Mouse (Mus musculus): ENCODE measurements around the gene Fitm2. TPM values are rescaled to one million over a fixed set of nuclear protein-coding genes. Genes with fewer than 3 reads are reported as not detected.
"Not testable (repeated sequence)": the region's sequence is repeated elsewhere in the genome, so short reads cannot be mapped to it uniquely, and the experiment has no call there.

The Fitm2 gene
- total RNA-seq, 1 experiment from 2014 or later: 82.3 TPM

GRCm38 (mm10) chr2:163463251-163463769, 9.1 kb downstream of the Fitm2 start:
- no peak for DNase-seq

- DNase-seq: no peak
These were observed 9.6 kb downstream of the Fitm2 start for GRCm38 (mm10) chr2:163462801-163463200.

DNA sequence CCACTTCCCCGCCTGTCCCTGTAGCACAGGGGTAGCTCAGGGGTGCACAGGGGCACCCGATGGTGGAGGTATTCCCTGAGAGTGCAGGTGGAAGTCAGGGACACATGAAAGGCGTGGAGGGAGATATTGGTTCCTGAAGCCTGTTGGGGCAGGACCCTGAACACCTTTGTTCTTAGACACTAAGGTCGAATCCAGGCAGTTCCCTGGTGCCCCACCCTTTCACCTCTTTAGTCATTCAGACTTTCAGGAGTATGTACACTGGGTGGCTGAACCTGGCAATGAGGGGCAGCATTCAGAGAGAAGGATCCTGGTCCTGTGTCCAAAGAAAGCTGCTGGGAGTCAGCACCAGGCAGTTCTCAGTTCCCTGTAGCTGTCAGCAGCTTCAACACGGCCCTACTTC, 10.0 kb downstream of the Fitm2 start:
- no peak for DNase-seq

DNA sequence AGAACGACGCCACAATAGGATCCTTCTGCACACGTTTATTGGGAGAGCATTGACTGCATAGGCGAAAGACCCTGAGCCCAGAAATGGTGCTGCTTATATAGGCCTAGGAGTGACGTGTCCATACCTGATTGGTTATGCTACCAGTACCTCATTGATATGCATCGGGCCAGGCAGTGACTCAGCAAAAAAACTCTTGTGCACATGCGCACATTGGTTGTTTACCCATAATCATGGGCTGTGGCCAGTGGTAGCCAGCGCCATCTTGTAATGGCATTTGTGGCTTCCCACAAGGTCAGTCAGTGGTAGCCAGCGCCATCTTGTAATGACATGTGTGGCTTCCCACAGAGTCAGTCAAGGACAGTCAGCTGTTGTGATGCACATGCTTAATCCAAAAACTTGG, 11.1 kb downstream of the Fitm2 start:
- DNase-seq: not testable (repeated sequence)

DNA sequence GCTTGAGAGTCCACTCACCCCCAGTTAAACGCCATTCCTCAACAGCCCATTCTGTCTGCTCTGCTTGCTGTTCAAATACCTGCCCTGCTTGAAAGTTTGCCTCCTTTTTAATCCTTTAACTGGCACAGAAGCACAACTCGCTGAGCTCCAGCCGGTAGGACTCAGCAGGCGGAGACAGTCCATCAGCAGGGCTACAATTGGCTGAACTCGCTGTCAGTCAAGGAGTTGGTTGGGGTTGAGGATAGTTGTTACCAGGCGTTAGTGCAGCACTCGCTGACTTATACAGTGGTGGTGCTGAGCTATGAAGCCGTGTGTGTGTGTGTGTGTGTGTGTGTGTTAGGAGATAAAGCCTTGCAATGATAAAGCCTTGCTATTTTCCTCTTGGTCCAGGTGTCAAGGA, 11.8 kb downstream of the Fitm2 start:
- DNase-seq: no peak

- DNase-seq: no peak
These were observed 13.0 kb downstream of the Fitm2 start for GRCm38 (mm10) chr2:163459380-163459779.

- no peak for DNase-seq
These were observed 13.7 kb downstream of the Fitm2 start for GRCm38 (mm10) chr2:163458539-163459265.

- DNase-seq: no peak
These were observed 19.1 kb downstream of the Fitm2 start for GRCm38 (mm10) chr2:163453378-163453777.

- no peak for DNase-seq
These were observed 19.7 kb downstream of the Fitm2 start for GRCm38 (mm10) chr2:163452738-163453137.

- DNase-seq: no peak
These were observed 21.6 kb downstream of the Fitm2 start for GRCm38 (mm10) chr2:163450668-163451295.

- DNase-seq: no peak
These were observed 23.2 kb downstream of the Fitm2 start for GRCm38 (mm10) chr2:163449276-163449675.

GRCm38 (mm10) chr2:163447375-163447774, 25.1 kb downstream of the Fitm2 start:
- DNase-seq: no peak

DNA sequence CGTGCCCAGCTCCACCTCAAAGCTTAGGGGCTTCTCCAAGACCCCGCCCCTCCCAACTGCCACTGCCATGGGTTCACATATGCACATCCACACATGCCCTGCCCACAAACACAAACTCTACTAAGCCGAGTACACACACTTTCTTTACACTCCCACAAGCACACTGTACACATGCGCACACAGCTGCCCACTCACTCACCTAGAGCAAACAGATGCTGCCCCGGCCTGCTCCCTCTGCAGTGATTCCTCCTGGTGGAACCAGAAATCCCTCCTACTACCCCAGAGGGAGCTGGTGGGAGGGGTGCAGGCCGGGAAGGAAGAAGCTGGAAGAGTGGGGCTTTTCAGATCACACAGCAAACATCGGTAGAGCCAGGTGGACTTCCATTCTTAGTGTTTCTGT, 28.4 kb downstream of the Fitm2 start:
- no peak for DNase-seq

DNA sequence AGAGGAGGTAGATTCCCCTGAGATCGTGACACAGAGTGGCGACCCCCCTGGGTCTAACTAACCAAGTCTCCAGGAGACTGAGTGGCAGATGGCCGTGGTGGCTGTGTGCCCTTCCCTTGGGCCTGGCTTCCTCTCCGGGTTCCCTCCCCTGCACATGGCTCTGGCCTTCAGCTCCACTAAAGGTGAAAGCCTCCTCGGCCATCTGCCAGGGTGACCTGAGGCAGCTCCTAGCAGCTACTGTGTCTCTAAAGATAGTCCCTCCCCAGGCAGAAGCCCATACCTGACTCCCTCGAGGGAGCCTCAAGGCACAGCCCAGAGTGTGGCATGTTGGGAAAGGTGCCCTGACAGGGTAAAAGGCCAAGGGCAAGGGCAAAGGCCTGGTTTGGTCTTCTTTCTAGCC, 28.9 kb downstream of the Fitm2 start:
- DNase-seq: peak; percentile 42

DNA sequence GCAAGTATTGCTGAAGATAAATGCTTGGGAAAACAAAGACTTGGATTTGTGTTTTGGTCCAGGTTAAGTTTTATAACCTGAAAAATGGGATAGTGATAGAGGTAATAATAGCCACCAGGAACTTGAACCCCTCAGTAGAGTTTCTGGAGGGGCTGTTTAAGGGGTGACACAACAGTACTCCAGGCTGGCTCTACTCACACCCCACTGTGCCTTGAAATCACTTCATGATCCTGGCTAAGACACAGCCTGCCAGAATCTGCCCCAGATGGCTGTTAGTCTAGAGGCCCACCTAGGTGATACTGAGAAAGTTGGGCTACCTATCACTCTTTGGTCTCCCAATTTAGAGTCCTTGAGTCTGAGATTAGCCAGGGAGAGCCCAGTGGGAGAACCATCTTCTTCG, 32.9 kb downstream of the Fitm2 start:
- no peak for DNase-seq

GRCm38 (mm10) chr2:163438619-163439451, 33.6 kb downstream of the Fitm2 start:
- peak; percentile 78 for DNase-seq

- DNase-seq: peak; percentile 80
These were observed 34.2 kb downstream of the Fitm2 start, which contains the start of gene Gdap1l1 for GRCm38 (mm10) chr2:163438246-163438618. Gene Gdap1l1, plus strand, starts transcription at chr2:163438476.

- DNase-seq: no peak
These were observed 34.6 kb downstream of the Fitm2 start for GRCm38 (mm10) chr2:163437800-163438199.

GRCm38 (mm10) chr2:163433971-163434370, 38.5 kb downstream of the Fitm2 start:
- DNase-seq: no peak

- DNase-seq: no peak
These were observed 41.1 kb downstream of the Fitm2 start for GRCm38 (mm10) chr2:163431289-163431688.

GRCm38 (mm10) chr2:163428346-163429011, 44.0 kb downstream of the Fitm2 start:
- DNase-seq: no peak

DNA sequence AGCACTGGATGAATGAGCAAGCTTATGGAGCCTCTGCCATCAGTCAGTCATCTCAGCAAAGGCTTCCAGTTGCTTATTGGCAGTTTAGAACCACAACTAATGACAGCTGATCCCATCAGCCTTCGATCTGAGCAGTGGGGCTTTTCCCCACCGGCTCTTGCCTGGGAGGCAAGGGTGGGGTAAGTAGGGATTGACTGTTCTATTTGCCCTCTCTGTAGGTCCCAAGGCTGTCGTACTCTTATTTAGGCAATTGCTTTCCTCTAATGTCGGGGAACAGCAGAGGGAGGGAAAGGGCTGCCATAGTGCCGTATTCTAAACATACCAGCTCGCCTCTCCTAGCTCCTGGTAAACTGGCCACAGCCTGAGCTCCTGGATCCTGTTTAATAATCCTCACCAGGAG, 47.8 kb downstream of the Fitm2 start, which contains the start of gene Oser1:
Gene Oser1, minus strand, starts transcription at position 101 of the 400 bp plus-strand sequence.
- no peak for DNase-seq
